Mouse (Mus musculus): ENCODE data around the gene Foxc1. TPM values are rescaled to one million over a fixed set of nuclear protein-coding genes. Genes with fewer than 3 reads are reported as not detected.

Gene Foxc1
- 0.63 and 0.74 TPM in 2 replicates for polyA plus RNA-seq (2014; fragmentation: Nextera tagmentation; extraction: Ambion mirVana)

DNA sequence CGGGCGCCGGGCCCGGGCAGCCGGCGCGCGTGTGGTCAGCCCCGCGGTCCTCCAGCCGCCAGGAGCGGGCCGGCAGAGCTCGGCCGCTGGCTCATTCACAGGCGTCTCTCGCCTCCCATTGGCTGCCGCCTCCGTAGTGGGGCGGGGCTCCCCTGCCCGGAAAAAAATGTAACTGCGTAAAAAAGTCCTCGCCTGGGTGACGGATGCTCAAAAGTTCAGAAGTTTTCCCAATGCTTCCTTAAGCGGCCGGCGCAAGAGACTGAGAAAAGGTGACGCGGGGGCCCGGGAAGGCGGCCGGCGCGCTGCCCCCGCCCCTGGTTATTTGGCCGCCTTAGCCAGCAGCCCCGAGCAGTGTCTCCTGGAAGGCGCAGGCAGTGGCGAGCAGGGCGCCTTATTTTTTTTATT, at the start of gene Foxc1:
Gene Foxc1 (plus strand): TSS at position 206 of the 405 bp plus-strand sequence.
- Histone ChIP-seq H3K4me3 (ENCODE audit: low read depth, low read length) (peak within 1 kb of the TSS; percentile 59), H3K4me1 (ENCODE audit: insufficient read depth) (no peaks in the 10 kb centered on the region; the same call in 1 of the 2 replicates), H3K36me3 (ENCODE audit: insufficient read depth) (no peaks in the 10 kb centered on the region), H3K27me3 (ENCODE audit: insufficient read depth, low read length) (peaks cover 92% of the 10 kb centered on the region), H3K27ac (ENCODE audit: low read depth) (peak within 1 kb of the TSS; percentile 92), H3K9me3 (ENCODE audit: low read depth, low read length) (no peaks in the 10 kb centered on the region), H3K4me2 (peak within 1 kb of the TSS; percentile 99), H3K9ac (peak within 1 kb of the TSS; percentile 70)
- WGBS = under 1% methylated on average over 40 of the region's 40 CpGs
- DNase-seq (peak; percentile 95), ATAC-seq (ENCODE audit: insufficient read depth) (peak; percentile 89)
- no peak for TF ChIP-seq CTCF (IDR thresholded peaks at IDR 0.05; ENCODE audit: low read depth)

DNA sequence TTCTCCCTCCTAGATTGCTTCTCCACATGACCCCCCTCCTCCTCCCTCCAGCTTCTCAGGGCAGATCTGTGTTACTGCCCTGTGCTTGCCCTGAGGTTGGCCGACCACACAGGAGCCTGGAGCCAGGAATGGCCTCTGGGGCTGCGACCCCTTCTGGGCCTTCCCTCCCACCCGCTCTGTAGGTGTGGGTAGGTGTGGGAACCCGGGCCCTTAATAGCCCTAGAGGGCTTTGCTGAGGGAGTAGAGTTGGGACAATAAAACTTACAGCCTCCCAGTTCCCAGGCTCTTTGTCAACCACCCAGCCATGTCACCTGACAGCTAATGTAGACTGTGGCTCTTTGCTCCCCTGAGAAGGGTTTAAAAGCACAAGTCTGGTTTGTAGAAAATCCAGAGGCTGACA, 46.0 kb upstream of the Foxc1 start:
- no peaks in the 10 kb centered on the region for H3K36me3 ChIP-seq (ENCODE audit: insufficient read depth)
- no peaks in the 10 kb centered on the region for H3K9me3 ChIP-seq (ENCODE audit: low read depth, low read length)
- no peak for TF ChIP-seq CTCF (IDR thresholded peaks at IDR 0.05; ENCODE audit: low read depth)
- no peaks in the 10 kb centered on the region for H3K27me3 ChIP-seq (ENCODE audit: insufficient read depth, low read length)
- no peaks in the 10 kb centered on the region for H3K4me1 ChIP-seq (ENCODE audit: insufficient read depth)
- no peak overlapping the region for H3K4me2 ChIP-seq
- no peak for ATAC-seq (ENCODE audit: insufficient read depth)
- DNase-seq = no peak
- 13% methylated on average over 4 of the region's 4 CpGs for WGBS
- no peak overlapping the region for H3K27ac ChIP-seq (ENCODE audit: low read depth)
- H3K9ac ChIP-seq = no peak overlapping the region
- H3K4me3 ChIP-seq (ENCODE audit: low read depth, low read length) = no peak overlapping the region

DNA sequence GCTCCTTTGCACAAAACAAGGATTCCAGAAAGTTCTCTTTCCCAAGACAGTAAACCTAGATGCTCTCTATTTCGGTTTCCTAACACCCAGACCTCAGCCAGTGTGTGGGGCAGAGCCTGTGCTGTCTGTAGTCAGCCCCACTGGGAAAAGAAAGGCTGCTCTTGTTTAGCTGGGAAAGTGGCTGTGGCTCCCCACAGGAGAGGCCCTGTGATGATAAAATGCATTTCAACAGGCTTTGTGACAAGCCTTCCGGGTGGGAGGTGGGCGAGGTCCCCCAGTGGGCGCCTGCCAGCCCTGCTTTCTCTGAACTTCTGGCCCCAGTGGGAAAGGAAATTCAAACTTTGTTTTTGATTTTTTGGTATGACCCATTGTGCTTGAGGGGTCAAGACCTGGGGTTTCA, 45.4 kb upstream of the Foxc1 start:
- WGBS = 68% methylated on average over 4 of the region's 4 CpGs
- Histone ChIP-seq H3K27me3 (ENCODE audit: insufficient read depth, low read length) (no peaks in the 10 kb centered on the region), H3K4me1 (ENCODE audit: insufficient read depth) (no peaks in the 10 kb centered on the region), H3K4me2 (no peak overlapping the region), H3K9me3 (ENCODE audit: low read depth, low read length) (no peaks in the 10 kb centered on the region), H3K27ac (ENCODE audit: low read depth) (no peak overlapping the region), H3K4me3 (ENCODE audit: low read depth, low read length) (no peak overlapping the region), H3K9ac (no peak overlapping the region), H3K36me3 (ENCODE audit: insufficient read depth) (no peaks in the 10 kb centered on the region)
- ATAC-seq (ENCODE audit: insufficient read depth) (no peak), DNase-seq (no peak)
- no peak for TF ChIP-seq CTCF (IDR thresholded peaks at IDR 0.05; ENCODE audit: low read depth)

DNA sequence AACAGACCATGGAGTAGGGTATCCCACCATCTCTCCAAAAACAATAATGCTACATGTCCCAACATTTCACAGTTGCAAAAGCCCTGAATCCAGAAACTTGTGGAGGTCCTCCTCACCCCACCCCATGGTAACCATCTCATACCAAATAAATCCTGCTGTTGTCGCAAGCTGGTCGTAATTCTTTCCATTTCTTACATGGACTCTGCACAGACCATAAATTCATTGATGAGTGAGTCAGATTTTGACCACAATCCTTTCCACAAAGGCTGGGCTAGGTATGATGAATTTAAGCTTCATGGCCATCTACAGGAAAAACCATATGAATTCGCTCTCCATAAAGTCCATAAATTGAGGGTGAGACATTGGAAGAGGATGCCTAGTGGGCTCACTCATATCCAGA, 42.0 kb upstream of the Foxc1 start:
- Histone ChIP-seq H3K4me2 (no peak overlapping the region), H3K36me3 (ENCODE audit: insufficient read depth) (no peaks in the 10 kb centered on the region), H3K27me3 (ENCODE audit: insufficient read depth, low read length) (no peaks in the 10 kb centered on the region), H3K27ac (ENCODE audit: low read depth) (no peak overlapping the region), H3K4me3 (ENCODE audit: low read depth, low read length) (no peak overlapping the region), H3K9ac (no peak overlapping the region), H3K9me3 (ENCODE audit: low read depth, low read length) (no peaks in the 10 kb centered on the region), H3K4me1 (ENCODE audit: insufficient read depth) (no peaks in the 10 kb centered on the region)
- 88% methylated on average over 3 of the region's 3 CpGs for WGBS
- no peak for ATAC-seq (ENCODE audit: insufficient read depth)
- no peak for TF ChIP-seq CTCF (IDR thresholded peaks at IDR 0.05; ENCODE audit: low read depth)
- DNase-seq = no peak

DNA sequence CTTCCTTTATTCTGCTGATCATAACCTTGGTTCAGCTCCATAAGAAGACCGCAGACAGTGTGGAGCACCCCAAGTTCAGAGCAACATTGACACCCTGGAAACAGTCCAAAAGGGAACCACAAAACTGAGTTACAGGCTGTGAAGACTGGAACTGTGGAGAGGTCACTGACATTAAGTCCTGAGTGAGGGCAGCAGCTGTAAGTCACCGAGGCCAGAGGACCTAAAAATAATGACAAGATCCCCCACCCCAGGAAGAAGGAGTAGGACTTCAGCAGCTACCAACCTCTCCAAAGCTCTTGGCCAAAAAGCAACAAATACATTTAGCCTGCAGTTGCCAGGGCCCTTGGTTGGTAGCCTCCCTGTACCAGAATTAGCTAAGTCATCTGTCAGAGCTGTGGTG, 40.9 kb upstream of the Foxc1 start:
- Histone ChIP-seq H3K9ac (no peak overlapping the region), H3K27ac (ENCODE audit: low read depth) (no peak overlapping the region), H3K4me3 (ENCODE audit: low read depth, low read length) (no peak overlapping the region), H3K36me3 (ENCODE audit: insufficient read depth) (no peaks in the 10 kb centered on the region), H3K9me3 (ENCODE audit: low read depth, low read length) (no peaks in the 10 kb centered on the region), H3K27me3 (ENCODE audit: insufficient read depth, low read length) (no peaks in the 10 kb centered on the region), H3K4me1 (ENCODE audit: insufficient read depth) (no peaks in the 10 kb centered on the region), H3K4me2 (no peak overlapping the region)
- WGBS = 71% methylated on average over 2 of the region's 2 CpGs
- DNase-seq (no peak), ATAC-seq (ENCODE audit: insufficient read depth) (no peak)
- no peak for TF ChIP-seq CTCF (IDR thresholded peaks at IDR 0.05; ENCODE audit: low read depth)

DNA sequence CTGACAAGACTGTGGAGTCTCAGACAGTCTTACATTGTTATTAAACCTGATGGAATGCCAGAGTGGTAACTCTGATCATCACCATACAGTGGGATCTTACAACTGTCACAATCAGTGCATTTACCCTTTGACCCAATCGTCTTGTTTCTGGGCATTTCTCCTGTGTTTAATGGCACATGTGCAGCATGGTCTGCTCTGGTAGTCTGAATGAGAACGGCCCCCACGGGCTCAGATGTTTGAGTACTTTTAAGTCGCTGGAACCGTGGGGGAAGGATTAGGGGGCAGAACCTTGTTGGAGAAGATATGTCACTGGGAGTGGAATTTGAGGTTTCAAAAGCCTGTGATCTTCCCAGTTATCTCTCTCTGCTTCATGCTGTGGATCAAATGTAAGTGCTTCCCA, 33.6 kb upstream of the Foxc1 start:
- DNase-seq (no peak), ATAC-seq (ENCODE audit: insufficient read depth) (no peak)
- 65% methylated on average over 5 of the region's 5 CpGs for WGBS
- no peak overlapping the region for H3K27ac ChIP-seq (ENCODE audit: low read depth)
- no peak overlapping the region for H3K4me2 ChIP-seq
- H3K36me3 ChIP-seq (ENCODE audit: insufficient read depth) = no peaks in the 10 kb centered on the region
- no peaks in the 10 kb centered on the region for H3K4me1 ChIP-seq (ENCODE audit: insufficient read depth)
- H3K27me3 ChIP-seq (ENCODE audit: insufficient read depth, low read length) = no peaks in the 10 kb centered on the region
- H3K9ac ChIP-seq = no peak overlapping the region
- TF ChIP-seq CTCF (IDR thresholded peaks at IDR 0.05; ENCODE audit: low read depth) = no peak
- no peak overlapping the region for H3K4me3 ChIP-seq (ENCODE audit: low read depth, low read length)
- H3K9me3 ChIP-seq (ENCODE audit: low read depth, low read length) = no peaks in the 10 kb centered on the region

DNA sequence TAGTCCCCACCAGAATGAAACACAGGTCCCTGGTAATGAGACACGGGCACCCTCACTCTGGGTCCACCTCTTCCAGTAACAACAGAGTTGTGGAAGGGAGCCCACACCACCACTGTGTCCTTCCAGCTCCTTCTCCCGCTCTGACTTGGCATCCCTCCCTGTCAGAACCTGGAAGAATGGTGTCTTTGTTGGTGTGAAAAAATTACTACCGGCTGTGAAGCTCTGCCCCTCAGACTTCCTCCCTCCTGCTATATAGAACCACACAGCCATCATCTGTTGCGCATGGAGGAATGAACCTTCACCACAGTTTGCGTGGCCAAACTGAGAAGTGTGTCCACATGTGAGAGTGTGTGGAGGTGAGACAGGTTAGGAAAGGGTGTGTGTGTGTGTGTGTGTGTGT, 30.7 kb upstream of the Foxc1 start:
- 68% methylated on average over 5 of the region's 5 CpGs for WGBS
- Histone ChIP-seq H3K27ac (ENCODE audit: low read depth) (no peak overlapping the region), H3K27me3 (ENCODE audit: insufficient read depth, low read length) (no peaks in the 10 kb centered on the region), H3K9me3 (ENCODE audit: low read depth, low read length) (no peaks in the 10 kb centered on the region), H3K4me3 (ENCODE audit: low read depth, low read length) (no peak overlapping the region), H3K4me2 (no peak overlapping the region), H3K9ac (no peak overlapping the region), H3K4me1 (ENCODE audit: insufficient read depth) (0 out of 2 replicates have a peak, but pooled peaks cover 6% of the 10 kb centered on the region), H3K36me3 (ENCODE audit: insufficient read depth) (no peaks in the 10 kb centered on the region)
- no peak for DNase-seq
- TF ChIP-seq CTCF (IDR thresholded peaks at IDR 0.05; ENCODE audit: low read depth) = no peak
- ATAC-seq (ENCODE audit: insufficient read depth) = no peak

All from lung, embryonic 14.5 days (tissue).